Mouse (Mus musculus): ENCODE measurements around the gene Glipr1.
"Not testable (repeated sequence)": the region's sequence is repeated elsewhere in the genome, so short reads cannot be mapped to it uniquely, and the experiment has no call there.

Glipr1 gene

GRCm38 (mm10) chr10:112002544-112003215 is at the start of gene Glipr1:
Gene Glipr1, minus strand, starts transcription at chr10:112002631.
- DNase-seq (ENCODE audit: low spot score in 2 of 2), result no peak

- not testable (repeated sequence) for DNase-seq (ENCODE audit: low spot score in 2 of 2)
These were observed 49.5 kb upstream of the Glipr1 start for GRCm38 (mm10) chr10:112051956-112052355.

- DNase-seq (ENCODE audit: low spot score in 2 of 2), result no peak
These were observed 48.8 kb upstream of the Glipr1 start for GRCm38 (mm10) chr10:112051220-112051619.

GRCm38 (mm10) chr10:112044283-112044682 is 41.9 kb upstream of the Glipr1 start:
- DNase-seq (ENCODE audit: low spot score in 2 of 2), result not testable (repeated sequence)

GRCm38 (mm10) chr10:112043523-112043922 is 41.1 kb upstream of the Glipr1 start:
- not testable (repeated sequence) for DNase-seq (ENCODE audit: low spot score in 2 of 2)

- not testable (repeated sequence) for DNase-seq (ENCODE audit: low spot score in 2 of 2)
These were observed 26.3 kb upstream of the Glipr1 start for GRCm38 (mm10) chr10:112028689-112029088.

- DNase-seq (ENCODE audit: low spot score in 2 of 2), result no peak
These were observed 21.2 kb upstream of the Glipr1 start for GRCm38 (mm10) chr10:112023585-112023984.

GRCm38 (mm10) chr10:112009511-112009910 is 7.1 kb upstream of the Glipr1 start:
- DNase-seq (ENCODE audit: low spot score in 2 of 2), result not testable (repeated sequence)

GRCm38 (mm10) chr10:112001756-112002520 is 493 bp downstream of the Glipr1 start:
- DNase-seq (ENCODE audit: low spot score in 2 of 2), result no peak

GRCm38 (mm10) chr10:112001350-112001749 is 1.1 kb downstream of the Glipr1 start:
- no peak for DNase-seq (ENCODE audit: low spot score in 2 of 2)

- DNase-seq (ENCODE audit: low spot score in 2 of 2), result no peak
These were observed 1.9 kb downstream of the Glipr1 start for GRCm38 (mm10) chr10:112000568-112000967.

- no peak for DNase-seq (ENCODE audit: low spot score in 2 of 2)
These were observed 2.7 kb downstream of the Glipr1 start for GRCm38 (mm10) chr10:111999765-112000164.

GRCm38 (mm10) chr10:111997671-111998070 is 4.8 kb downstream of the Glipr1 start:
- DNase-seq (ENCODE audit: low spot score in 2 of 2), result no peak

GRCm38 (mm10) chr10:111996911-111997347 is 5.5 kb downstream of the Glipr1 start:
- no peak for DNase-seq (ENCODE audit: low spot score in 2 of 2)

- DNase-seq (ENCODE audit: low spot score in 2 of 2), result no peak
These were observed 5.9 kb downstream of the Glipr1 start for GRCm38 (mm10) chr10:111996549-111996904.

GRCm38 (mm10) chr10:111995803-111996548 is 6.5 kb downstream of the Glipr1 start:
- no peak for DNase-seq (ENCODE audit: low spot score in 2 of 2)

GRCm38 (mm10) chr10:111986453-111986852 is 16.0 kb downstream of the Glipr1 start:
- DNase-seq (ENCODE audit: low spot score in 2 of 2), result no peak

- no peak for DNase-seq (ENCODE audit: low spot score in 2 of 2)
These were observed 19.4 kb downstream of the Glipr1 start for GRCm38 (mm10) chr10:111983070-111983469.

- peak; percentile 56 to 60 for DNase-seq (ENCODE audit: low spot score in 2 of 2)
These were observed 24.8 kb downstream of the Glipr1 start for GRCm38 (mm10) chr10:111977584-111977983.

GRCm38 (mm10) chr10:111972542-111973361 is 29.7 kb downstream of the Glipr1 start, which contains the start of gene Krr1:
Gene Krr1, plus strand, starts transcription at chr10:111972664.
- peak; percentile 76 to 83 for DNase-seq (ENCODE audit: low spot score in 2 of 2)

GRCm38 (mm10) chr10:111971929-111972328 is 30.5 kb downstream of the Glipr1 start:
- DNase-seq (ENCODE audit: low spot score in 2 of 2), result no peak

Data from frontal cortex, postnatal 25 days (tissue).